Mouse (Mus musculus) bone marrow, adult 2 months (tissue): ENCODE measurements around the gene Adgrv1. TPM values are rescaled to one million over a fixed set of nuclear protein-coding genes. Genes with fewer than 3 reads are reported as not detected.

Source experiments
- H3K27ac ChIP-seq: fragments of 200-500 bp; 2 replicates; pipeline ENCODE4 v1.5.1; 2012; ENCODE audit warnings: low read depth, mild to moderate bottlenecking, control low read depth, inconsistent platforms, low read length; ENCODE audit not compliant: control insufficient read depth, poor library complexity, insufficient read depth
- H3K4me1 ChIP-seq: fragments of 200-500 bp; 2 replicates; pipeline ENCODE4 v1.6.1; 2011; ENCODE audit warnings: low read length; ENCODE audit not compliant: control insufficient read depth, insufficient read depth
- H3K4me3 ChIP-seq: fragments of 200-500 bp; replicated peaks from 2 replicates; pipeline ENCODE3; 2011; ENCODE audit warnings: mild to moderate bottlenecking, low read depth, low read length, control low read depth; ENCODE audit not compliant: control insufficient read depth
- CTCF ChIP-seq: fragments of 200-500 bp; IDR thresholded peaks from 2 replicates; pipeline ENCODE4 v1.5.1; 2011; ENCODE audit warnings: low read length, control low read depth; ENCODE audit not compliant: control insufficient read depth, insufficient read depth
- POLR2A ChIP-seq: fragments of 200-500 bp; IDR thresholded peaks from 2 replicates; pipeline ENCODE4 v1.6.1; 2011; ENCODE audit warnings: low read depth, mild to moderate bottlenecking, control low read depth, low read length, borderline replicate concordance; ENCODE audit not compliant: control insufficient read depth
- WGBS: fragments of 180-500 bp; shearing (Covaris S2); methylation state at CpG from one replicate; pipeline ENCODE4 v1.1.7; 2018; 5-methylcytosine and 5-hydroxymethylcytosine counted together
- polyA plus RNA-seq: library from polyadenylated mRNA; stranded (reverse); fragments of >200 nt; gene quantifications from 2 replicates; pipeline ENCODE4 v1.2.4, GENCODE M21; 2011; ENCODE audit warnings: low replicate concordance; ENCODE audit not compliant: missing spikeins, insufficient read depth, insufficient read length

Adgrv1 gene
- polyA plus RNA-seq, 1 experiment = 1.7 TPM

- TF ChIP-seq CTCF = no peak
- no peak for TF ChIP-seq POLR2A
- no peak overlapping the region for H3K4me3 ChIP-seq
- H3K27ac ChIP-seq = no peak overlapping the region
- no peaks in the 10 kb centered on the region for H3K4me1 ChIP-seq
- WGBS = 74% methylated on average over 1 of the region's 1 CpGs
These were observed 421.5 kb downstream of the Adgrv1 start for GRCm38 (mm10) chr13:81211436-81211835.

DNA sequence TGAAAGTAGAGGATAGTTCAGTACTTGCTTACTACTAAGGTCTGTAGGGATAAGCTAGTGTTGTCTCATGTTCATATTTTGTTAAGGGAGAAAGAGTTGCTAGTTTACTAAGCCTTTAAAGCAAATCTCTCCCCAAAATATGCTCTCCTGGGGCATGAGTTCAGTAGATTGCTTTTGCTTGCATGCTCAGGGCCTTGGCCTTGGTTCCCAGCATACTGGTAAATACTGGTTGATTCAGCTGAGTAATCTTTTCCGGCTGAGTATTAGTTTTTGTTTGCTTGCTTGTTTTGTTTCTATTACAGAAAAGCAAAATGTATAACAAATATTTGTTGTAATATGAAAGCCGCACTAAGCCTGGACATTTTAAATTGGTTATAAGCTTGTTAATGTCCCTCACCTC is 422.4 kb downstream of the Adgrv1 start:
- no peak overlapping the region for H3K27ac ChIP-seq
- TF ChIP-seq CTCF (no peak), POLR2A (no peak)
- WGBS = 74% methylated on average over 2 of the region's 2 CpGs
- no peak overlapping the region for H3K4me3 ChIP-seq
- H3K4me1 ChIP-seq = no peaks in the 10 kb centered on the region

- H3K27ac ChIP-seq = no peak overlapping the region
- TF ChIP-seq POLR2A (no peak), CTCF (no peak)
These were observed 423.1 kb downstream of the Adgrv1 start for GRCm38 (mm10) chr13:81209815-81210214.

DNA sequence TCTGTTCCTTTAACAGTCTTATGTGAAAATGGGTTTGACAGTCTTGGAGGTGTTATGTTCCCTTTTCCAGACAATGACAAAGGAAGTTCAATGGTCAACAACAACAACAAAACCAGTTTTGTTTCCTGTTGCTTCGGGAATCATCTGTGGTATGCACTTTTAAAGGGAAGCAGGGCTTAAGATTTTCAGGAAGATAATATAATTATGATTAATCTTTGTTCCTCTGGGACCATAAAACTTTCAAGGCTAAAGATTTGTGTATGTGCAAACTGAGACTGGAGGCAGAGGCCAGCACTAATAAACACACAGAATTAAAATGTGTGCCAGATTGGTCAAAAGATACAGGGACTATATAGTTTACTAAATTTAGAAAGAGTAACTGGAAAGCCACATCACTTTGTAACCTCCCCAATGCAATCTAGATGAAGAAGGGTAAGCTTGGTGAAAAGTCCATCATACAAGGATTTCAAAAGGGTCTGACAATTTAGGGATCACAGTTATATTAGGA is 424.8 kb downstream of the Adgrv1 start:
- Histone ChIP-seq H3K4me1 (no peaks in the 10 kb centered on the region), H3K27ac (no peak overlapping the region), H3K4me3 (no peak overlapping the region)
- TF ChIP-seq POLR2A (no peak), CTCF (no peak)
- 11% methylated on average over 1 of the region's 1 CpGs for WGBS

More at GRCm38 (mm10) chr13:81209815-81210214, 423.1 kb downstream of the Adgrv1 start:
- Histone ChIP-seq H3K4me3 (no peak overlapping the region), H3K4me1 (no peaks in the 10 kb centered on the region)
- 68% methylated on average over 3 of the region's 3 CpGs for WGBS

DNA sequence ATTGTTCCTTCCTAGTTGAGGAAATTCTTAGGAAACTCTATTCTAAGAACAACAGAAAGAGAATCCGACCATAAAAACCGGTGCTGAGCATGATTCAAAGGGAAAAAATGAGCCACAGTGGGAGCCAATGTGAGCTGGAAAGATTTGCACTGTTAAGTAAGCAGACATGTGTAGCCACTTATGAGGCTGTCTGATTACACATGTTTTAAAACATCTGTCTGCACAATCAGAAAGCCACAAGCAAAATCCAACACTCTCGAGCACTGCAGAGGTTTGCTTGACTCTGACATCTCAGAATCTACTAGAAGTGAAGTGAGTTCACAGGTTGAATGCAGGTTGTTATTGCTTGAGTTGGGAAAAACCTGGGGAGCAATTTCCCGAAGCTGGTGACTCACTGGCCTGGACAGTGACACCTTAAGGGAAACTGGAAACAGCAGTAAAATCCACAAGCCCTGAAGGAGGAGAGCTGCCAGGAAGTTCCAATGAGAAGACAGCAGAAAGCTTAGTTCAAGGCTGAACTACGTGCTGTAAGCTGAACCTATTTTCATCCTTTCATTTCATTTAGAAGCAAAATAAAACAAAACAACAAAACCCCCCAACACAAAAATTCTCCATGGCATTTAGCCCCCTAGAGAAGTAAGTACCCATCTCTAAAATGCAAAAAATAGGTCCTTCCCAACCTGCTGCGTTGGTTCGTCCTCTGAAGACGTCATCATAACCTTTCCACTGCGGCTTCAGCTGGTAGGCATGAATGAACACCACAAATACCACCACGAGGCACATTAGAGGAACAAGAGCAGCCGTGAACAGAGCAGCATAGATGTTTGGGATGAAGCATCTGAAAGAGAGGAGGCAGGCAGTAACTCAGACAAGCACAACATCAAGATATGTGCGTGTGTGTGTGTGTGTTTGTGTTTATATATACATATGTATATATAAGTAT is 450.7 kb downstream of the Adgrv1 start:
- 68% methylated on average over 12 of the region's 12 CpGs for WGBS
- Histone ChIP-seq H3K27ac (no peak overlapping the region), H3K4me3 (no peak overlapping the region), H3K4me1 (no peaks in the 10 kb centered on the region)
- TF ChIP-seq CTCF (no peak), POLR2A (no peak)

DNA sequence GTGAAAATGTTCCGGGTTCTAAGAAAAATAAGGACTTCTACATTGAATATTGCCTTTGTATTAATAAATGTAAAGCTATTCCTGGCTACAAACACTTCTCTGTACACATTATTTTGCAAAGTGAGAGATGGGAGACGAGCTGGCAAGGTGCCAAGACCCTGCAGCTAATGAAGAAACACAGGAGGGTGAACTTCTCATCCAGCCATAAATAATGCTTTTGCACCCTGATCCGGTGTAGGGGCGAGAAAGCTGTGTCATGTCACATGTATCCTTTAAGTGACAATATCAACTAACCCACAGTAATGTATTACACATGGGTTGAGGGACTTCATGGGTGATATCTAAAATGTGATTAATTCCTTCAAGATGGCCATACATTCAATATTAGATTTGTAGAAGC is 451.5 kb downstream of the Adgrv1 start:
- Histone ChIP-seq H3K27ac (no peak overlapping the region), H3K4me3 (no peak overlapping the region), H3K4me1 (no peaks in the 10 kb centered on the region)
- 70% methylated on average over 4 of the region's 4 CpGs for WGBS
- TF ChIP-seq POLR2A (no peak), CTCF (no peak)

- TF ChIP-seq POLR2A (no peak), CTCF (no peak)
- Histone ChIP-seq H3K27ac (no peak overlapping the region), H3K4me1 (peaks cover 1% of the 10 kb centered on the region; the same call in 1 of the 2 replicates), H3K4me3 (no peak overlapping the region)
- WGBS = 5% methylated on average over 4 of the region's 4 CpGs
These were observed 456.1 kb downstream of the Adgrv1 start for GRCm38 (mm10) chr13:81176820-81177219.

DNA sequence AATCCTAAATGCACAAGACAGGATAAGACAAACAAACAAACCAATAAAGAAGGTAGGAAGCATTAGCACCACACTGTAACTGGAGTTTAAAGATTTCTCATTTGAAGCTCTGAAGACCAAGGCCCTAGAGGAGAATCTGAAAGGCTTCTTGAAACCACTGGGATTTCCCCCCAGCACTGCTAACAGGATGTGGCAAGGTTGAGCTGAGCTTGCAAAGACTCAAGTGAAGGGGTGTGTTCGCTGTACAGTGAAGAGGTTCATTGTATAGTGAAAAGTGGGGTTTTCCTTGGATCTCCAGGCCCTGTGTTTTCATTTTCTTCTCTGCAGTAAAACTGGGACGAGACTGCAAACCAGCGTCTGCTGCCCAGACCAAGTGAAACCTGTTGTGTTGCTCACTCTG is 456.9 kb downstream of the Adgrv1 start:
- H3K4me1 ChIP-seq = peaks cover 1% of the 10 kb centered on the region; the same call in 1 of the 2 replicates
- H3K27ac ChIP-seq = no peak overlapping the region
- WGBS = 4% methylated on average over 3 of the region's 3 CpGs
- TF ChIP-seq POLR2A (no peak), CTCF (no peak)
- H3K4me3 ChIP-seq = no peak overlapping the region
